Mouse (Mus musculus) adrenal gland, adult 8-10 months (tissue): ENCODE results near the gene Ints6. TPM values are rescaled to one million over a fixed set of nuclear protein-coding genes. Genes with fewer than 3 reads are reported as not detected.
"Not testable (repeated sequence)": the region's sequence is repeated elsewhere in the genome, so short reads cannot be mapped to it uniquely, and the experiment has no call there.

Experiments
- DNase-seq: peaks from one replicate; pipeline ENCODE4 v3.0.0; 2022
- total RNA-seq, 4 experiments: library from RNA; stranded (reverse); gene quantifications; 2 replicates each; pipeline ENCODE4 v1.2.4; 2022

The Ints6 gene
- total RNA-seq, 4 experiments from 2014 or later = 53.6 to 71.6 (median 58.9) TPM

DNA sequence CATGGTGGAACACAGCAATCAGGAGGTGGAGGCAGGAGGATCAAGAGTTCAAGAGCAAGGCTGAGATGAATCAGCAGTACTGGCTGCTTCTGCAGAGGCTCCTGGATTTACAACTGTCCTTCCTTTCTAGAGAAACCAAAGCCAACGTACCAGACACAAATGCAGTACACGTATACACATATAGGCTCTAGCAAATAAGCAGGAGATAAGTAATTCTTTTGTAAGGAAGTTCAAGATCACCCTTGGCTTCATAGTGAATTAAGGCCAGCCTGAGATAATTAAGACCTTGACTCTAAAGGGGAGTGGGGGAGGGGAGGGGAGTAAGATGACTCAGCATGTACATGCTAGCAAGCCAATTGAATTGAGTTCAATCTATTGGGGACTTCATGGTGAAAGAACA, 9.5 kb downstream of the Ints6 start:
- DNase-seq = peak; percentile 45

DNA sequence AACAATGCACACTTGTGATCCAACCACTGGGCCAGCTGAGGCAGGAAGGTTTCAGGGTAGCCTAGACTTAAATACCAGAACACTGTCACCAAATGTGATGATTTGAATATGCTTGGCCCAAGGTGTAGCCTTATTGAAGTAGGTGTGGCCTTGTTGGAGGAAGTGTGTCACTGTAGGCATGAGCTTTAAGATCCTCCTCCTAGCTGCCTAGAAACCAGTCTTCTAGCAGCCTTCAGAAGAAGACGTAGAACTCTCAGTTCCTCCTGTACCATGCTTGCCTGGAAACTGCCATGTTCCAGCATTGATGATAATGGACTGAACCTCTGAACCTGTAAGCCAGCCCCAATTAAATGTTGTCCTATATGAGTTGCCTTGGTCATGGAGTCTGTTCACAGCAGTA, 25.3 kb downstream of the Ints6 start:
- DNase-seq = no peak

DNA sequence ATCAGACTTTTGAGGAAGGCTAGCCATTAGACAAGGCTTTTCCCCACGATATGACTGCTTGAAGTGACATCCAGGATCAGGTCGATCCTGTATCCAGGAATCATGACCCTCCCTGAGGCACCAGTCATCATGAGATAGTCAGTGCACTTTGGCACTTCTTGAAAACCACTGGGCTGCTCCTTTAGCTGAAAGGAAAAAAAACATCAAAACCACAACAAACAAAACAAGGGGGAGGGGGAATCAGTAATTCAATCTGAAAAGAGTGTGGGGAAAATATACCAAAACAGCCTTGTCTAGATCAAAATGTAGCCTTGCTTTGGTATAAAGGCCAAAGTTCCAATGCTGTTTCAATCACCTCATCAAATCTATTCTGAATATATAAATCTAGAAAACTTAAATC, 27.3 kb downstream of the Ints6 start:
- DNase-seq = no peak

DNA sequence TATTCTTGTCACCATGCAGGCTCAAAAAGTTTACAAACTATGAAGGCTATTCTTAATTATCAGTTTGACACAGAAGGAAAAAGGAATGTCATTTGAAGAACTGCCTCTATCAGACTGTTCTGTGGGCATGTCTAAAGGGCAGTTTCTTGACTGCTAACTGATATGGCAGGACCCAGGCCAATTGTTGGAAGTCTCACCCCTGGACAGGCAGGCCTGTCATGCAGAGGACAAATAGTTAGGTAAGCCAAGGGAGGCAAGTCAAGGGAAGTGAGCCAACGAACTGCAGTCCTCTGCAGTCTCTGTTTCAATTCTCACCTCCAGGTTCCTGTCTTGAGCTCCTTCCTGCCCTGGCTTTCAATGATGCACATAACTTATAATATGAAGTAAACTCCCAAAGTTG, 29.1 kb downstream of the Ints6 start:
- DNase-seq = no peak

DNA sequence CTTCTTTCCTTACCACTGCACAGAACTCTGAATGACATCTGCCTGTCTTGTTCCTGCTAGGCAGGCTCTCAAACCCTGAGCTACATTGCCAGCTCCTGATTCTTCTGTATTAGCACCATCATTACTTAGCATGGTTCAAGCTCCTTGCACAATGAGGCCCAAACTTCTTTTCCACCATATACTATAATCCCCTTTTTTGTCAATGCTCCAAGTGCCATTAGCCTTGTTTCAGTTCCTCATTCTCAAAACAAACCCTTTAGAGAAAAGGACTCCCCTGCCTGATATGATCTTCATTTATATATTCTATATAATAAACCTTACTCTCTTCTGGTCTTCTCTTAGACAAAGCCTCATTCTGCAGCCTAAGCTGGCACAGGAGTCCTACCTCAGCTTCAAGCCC, 36.4 kb downstream of the Ints6 start:
- no peak for DNase-seq

DNA sequence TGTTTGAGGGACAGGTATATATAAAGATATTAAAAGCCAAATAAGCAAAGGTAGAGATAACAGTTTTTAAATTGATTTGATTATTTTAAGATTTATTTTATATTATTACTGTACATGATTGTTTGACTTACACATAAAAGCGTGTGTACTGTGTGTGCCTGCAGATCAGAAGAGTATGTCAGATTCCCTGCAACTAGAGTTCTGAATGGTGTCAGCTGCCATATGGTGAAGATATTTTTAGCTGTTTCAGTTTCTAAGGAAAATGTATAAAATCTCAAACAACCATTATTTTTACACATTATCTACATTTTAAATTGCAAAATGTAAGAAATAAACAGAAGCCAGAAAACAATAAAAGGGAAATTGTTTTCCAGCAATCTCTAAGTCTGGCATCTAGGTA, 39.3 kb downstream of the Ints6 start:
- no peak for DNase-seq

DNA sequence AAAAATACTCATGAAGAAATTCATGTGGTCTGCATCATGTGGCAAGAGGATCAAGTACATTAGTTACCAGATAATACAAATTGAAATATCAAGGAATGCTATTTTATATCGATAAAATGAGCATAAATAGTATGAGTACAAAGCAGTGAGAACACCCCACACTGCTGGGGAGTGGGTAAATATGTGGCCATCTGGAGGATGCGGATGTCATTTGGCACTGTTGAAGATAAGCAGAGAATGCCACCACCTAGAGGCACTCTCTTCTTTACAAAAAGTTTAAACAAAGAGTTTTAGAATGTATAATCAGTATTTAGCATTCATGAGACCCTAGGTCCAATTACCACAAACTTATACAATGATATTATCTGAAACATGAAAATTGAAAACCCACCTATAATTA, 42.8 kb downstream of the Ints6 start:
- no peak for DNase-seq

DNA sequence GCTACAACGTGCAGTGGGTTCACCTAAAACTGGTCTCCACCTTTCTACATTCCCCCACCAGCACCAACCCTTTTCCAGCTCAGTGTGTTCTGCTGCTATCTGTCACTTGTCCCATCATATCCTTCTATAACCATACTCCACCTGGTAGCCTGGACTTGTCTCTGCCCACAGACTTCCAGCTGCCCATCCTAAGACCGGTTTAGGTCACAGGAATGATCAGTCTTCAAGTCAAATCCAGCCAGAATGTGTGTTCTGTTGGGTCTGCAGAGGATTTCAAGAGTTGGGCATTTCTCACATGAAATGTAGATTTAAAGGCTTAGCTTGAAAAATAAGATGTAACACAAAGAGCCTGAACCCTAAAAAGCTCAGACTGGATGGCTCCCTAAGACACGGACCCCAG, 87.3 kb downstream of the Ints6 start:
- no peak for DNase-seq

DNA sequence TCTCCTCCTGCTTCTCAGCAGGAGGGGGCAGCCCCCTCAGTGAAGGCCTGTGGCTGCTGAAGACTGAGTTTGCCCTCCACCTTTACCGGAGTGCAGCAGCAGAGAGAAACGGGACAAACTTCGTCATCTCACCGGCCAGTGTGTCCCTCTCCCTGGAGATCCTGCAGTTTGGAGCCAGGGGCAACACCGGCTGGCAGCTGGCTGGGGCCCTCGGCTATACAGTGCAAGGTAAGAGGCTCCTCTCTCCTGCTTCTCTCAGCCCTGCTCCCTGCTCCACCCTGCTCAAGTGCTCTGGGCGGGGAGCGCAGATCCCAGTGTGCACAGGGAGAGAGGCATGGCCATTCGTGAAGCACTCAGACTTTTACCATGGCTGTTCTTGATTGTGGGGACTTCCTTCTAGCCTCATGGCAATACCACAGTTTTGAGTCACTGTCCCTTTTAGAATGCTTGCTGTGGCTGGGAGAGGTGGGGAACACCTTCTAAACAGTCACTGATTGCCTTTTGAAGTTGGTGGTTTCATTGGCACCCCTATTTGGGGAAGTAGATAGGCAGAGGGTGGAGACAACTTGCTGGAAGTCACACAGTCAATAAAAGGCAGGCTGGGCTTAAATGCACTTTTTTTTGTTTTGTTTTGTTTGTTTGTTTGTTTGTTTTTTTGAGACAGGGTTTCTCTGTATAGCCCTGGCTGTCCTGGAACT, 95.8 kb downstream of the Ints6 start:
- DNase-seq = no peak

DNA sequence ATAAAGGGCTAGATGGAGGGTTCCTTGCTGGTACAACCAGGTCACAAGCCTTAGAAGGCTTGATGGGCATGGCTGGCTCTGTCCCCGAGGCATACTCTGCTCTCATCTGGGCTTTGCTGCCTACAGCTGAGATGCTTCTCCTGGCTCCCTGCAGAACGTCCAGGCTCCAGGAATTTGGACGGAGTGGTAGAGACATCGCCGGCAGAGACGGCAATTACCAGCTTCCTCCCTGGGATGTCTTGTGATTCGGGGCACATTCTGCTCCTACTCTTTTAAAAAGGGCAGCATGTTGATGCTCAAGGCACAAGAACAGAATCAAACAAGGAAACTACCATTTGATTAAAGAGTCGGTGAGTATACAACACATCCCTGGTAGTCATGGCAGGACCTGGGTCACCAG, 97.6 kb downstream of the Ints6 start, which contains the start of gene Serpine3:
TSS of gene Serpine3 (plus strand) at position 301 of the 400 bp plus-strand sequence.
- DNase-seq = no peak

DNA sequence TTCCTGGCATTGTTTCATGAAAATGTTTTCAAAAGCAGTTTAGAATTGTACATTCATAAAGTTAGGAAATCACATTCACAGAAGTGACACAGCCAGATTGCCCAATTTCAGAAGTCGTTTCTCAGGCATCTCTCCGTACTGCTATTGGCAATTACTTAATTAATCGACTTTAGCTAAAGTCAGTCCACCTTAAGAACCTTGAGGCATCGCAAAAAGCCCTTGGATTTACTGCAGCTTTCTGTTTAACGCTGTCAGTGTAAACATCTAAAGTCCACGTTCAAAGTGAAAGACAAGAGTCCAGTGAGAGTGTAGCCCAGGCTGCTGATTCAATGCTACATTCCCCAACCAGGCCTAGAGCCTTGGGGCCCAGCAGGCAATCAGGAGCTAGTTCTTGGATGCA, 98.6 kb downstream of the Ints6 start:
- no peak for DNase-seq

DNA sequence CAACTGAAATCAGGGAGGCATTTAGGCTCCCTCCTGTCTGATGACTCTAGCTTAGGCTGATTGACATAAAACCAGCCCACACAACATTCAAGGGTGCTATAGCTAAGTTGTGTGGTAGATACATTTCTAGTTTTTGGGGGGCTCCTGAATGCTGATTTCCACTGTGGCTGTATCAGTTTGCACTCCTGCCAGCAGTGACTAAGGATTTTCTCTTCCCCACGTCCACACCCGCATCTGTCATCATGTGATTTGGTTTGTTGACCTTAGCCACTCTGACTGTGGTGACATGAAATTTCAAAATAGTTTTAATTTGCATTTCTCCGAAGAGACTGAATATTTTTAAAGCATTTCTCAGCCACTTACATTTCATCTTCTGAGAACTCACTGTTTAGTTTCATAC, 103.5 kb downstream of the Ints6 start:
- no peak for DNase-seq

DNA sequence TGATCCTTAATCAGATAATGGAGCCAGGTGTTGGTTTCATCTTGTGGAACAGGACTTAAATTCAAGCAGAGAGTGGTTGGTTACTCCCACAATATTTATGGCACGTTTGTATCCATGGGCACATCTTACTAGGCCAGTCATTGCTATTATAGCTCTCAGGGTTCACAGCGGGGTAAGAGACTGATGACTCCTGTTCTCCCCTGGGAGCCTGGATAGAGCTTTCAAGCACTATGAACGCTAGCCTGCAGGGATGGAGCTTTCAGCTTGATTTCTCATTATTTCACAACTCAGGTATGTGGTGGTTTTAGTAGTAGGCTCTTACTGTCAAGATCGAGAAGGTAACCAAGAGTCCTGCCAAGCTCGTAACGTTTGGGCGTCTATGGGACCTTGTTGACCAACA, 105.0 kb downstream of the Ints6 start:
- DNase-seq = no peak

DNA sequence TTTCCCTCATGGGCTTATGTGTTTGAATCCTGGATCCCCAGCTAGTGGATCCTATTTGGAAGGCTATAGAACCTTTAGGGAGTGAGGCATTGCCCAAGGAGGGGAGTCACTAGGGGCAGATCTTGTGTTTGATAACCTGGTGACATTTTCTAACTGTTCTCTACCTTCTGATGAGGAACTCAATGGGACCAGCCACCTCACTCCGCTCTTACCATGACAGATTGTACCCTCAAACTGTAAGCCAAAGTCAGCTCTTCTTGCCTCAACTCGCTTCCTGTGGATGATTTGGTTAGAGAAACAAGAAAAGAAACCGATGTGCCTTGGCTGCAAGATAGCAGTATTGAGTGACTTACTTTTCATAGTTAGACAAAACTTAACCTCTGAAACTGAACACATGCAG, 109.2 kb downstream of the Ints6 start:
- DNase-seq = no peak

DNA sequence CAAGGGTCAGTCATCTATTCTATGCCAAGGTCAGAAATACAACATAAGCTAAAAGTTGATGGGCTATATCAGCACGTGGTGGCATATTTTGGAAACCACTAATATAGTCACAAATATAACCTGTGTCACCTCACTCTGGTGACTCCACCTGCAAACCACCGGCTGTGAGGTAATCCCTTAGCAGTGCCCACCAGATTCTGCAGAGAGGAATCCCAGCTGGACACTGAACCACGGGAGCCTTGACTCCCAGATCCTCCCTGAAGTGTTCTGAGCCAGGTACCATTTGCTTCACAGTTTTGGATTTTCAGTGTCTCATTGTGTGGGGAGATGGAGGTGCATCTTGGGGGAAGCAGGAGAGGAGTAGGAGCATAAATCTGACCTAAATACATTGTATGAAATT, 110.6 kb downstream of the Ints6 start:
- DNase-seq = no peak

DNA sequence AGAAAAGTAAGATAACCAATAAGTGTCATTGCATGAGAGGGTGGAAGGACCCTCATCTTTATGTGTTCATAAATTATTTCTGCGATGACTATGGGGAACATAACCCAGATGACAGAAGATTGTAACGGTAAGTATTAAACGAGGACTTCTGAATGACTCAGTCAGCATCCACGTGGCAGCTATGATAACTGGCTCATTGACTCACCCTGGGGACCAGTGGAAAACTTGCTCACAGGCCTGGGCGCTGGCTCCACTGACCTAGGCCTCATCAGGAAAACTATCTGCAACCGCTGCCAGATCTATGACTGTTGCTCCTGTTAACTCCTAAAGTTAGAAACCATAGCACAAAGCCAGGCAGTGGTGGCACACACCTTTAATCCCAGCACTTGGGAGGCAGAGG, 112.6 kb downstream of the Ints6 start:
- DNase-seq = no peak

DNA sequence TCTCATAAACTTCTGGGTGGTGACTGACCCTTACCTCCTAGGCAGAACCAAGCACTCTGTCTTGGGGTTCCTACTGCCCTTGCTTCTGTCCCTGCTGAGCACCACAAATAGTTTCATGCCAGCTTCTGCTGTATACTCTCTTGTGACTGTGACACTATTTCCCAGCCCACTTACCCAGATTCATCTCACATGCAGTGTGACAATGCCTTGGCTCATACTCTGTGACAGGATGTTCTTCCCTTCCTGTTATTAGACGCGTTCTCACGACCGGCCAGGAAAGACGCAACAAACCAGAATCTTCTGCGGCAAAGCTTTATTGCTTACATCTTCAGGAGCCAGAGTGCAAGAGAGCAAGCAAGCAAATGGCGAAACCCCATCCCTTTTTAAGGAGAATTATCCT, 118.6 kb downstream of the Ints6 start:
- not testable (repeated sequence) for DNase-seq

DNA sequence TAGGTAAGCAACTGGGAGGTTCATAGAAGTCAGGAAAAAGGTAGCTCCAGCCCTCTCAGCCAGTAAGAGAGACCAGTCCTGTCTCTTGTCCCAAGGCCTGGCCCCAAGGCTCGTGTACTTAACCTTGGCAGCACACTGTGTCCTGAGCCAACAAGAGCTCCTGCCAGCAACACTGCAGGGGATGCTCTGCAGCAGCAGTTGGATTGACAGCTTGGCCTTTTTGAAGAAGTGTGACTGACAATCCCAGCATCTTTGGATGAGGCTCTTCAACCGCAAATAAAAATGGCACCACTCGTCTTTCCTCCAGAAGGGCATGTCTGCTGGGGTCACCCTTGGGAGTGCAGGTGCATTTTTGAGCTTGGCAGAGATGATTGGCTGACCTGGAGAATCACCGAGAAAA, 120.6 kb downstream of the Ints6 start:
- no peak for DNase-seq

DNA sequence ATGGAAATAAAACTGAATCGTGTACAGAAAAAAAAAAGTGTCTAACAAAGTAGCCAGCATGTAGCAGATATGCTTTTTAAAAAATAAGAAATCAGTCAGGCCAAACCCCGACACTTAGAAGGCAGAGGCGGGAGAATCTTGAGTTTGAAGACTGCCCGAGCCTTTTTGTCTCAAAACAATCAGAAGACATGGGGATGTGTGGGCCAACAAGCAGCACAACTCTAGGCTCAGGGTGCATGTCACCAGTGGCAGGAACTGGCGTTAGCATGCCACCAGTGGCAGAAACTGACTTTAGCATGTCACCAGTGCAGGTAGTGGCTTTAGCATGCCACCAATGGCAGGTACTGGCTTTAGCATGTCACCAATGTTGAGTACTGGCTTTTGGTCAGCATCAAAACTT, 121.4 kb downstream of the Ints6 start:
- DNase-seq = no peak

DNA sequence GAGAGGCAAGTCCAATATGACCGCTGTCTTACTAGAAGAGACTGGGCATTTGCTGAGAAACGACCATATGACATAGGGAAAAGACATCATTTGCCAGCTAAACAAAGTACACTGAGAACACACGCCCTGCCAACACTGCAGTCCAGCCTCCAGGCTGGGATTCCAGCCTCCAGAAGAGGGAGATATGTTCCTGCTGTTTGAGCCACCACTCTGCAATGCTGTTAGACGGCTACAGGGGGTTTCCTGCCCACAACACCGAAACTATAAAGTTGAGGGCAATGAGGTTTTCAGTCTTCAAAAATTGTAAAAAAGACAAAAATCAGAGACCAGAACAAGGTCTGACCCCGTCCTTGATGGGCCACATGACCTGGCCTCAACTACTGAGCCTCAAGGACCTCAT, 121.9 kb downstream of the Ints6 start:
- DNase-seq = peak; percentile 13

DNA sequence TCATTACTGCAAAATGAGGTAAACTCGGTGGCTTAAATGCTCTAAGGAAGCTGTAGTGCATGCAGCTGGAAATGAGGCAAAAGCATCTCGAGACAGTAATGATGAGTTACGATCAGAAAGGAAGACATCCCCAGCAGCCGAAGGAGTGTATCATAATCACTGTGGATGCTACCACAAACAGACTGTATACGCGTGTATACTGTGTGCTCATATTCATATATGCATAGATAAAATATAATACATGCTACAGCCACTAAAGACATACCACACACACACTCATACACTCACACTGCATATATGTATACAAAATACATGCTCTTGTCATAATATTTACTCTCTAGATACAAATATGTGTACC, 122.6 kb downstream of the Ints6 start:
- DNase-seq = no peak

DNA sequence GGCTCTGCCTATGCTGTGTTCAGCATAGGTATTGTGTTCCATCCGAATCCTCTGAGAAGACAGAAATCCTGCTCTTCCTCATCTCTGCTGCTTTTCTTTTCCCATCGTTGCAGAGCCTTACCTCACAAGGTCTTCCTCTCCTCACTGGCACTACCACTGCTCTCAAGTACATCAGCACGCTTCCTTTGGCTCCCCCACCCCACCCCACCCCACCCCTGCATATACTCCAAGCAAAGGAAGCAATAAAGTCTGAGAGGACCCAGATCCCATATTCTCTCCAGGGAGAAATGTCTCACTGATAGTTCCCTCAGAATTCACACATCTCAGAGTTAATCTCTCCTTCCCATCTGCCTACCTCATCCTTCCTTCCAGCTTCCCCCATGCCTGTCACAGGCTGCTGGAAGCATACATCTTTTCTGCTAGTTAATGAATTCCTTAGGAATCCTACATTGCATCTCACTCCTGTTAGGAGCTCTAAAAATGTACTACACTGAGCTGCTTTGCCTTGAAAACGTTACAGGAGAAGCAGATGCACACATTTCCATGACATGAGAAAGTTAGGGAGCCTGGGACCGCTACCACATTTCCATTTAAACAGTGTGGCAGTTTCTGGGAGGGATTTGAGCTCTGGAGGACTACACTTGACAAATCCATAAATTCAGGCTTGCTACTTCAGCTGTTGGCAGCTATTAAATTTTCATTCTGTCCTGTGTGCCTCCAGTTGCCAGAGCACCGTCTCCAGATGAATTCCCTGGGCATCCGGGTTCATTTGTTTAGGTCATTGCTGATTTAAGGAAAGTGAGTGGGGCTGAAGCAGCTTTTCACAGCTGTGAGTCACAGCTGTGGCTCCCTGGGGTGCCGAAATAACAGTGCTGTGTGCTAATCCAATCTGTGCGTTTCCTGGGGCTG, 123.3 kb downstream of the Ints6 start:
- DNase-seq = no peak

DNA sequence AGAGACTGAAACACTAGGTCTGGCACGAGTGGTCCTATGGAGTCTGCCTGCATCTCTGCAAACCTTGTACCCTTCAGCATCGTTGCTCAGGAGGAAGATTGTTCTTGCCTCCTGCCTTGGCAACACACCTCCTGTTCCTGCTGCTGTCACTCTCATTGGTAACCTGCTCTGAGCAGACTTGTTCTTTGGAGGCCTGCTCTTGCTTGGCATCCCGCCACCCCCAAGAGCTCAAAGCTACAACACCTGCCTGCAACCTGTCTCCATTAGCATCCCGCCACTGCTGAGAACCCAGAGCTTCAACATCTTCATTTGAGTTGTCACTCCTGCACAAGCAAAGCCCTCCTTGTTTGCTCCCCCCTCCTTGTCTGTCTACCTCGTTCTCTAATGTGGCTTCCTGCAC, 133.0 kb downstream of the Ints6 start:
- DNase-seq = no peak
